Mouse (Mus musculus): ENCODE measurements around the gene Nme9. TPM values are rescaled to one million over a fixed set of nuclear protein-coding genes. Genes with fewer than 3 reads are reported as not detected.

Nme9 gene
- polyA plus RNA-seq (2017; shearing (Covaris generic)), result not detected

GRCm38 (mm10) chr9:99451161-99451560 is at the start of gene Nme9:
Gene Nme9, plus strand, starts transcription at chr9:99451475.

GRCm38 (mm10) chr9:99437031-99437764 is 14.1 kb upstream of the Nme9 start, which contains the start of gene Mras:
Gene Mras, minus strand, starts transcription at chr9:99437381.

Other genes with a start within 250 kb of the Nme9 start
- gene Faiml, start 214.2 kb upstream of the Nme9 start, polyA plus RNA-seq (2017; shearing (Covaris generic)), result not detected
- 13.6 TPM for gene Cep70, start 208.1 kb upstream of the Nme9 start, polyA plus RNA-seq (2017; shearing (Covaris generic))
- not detected for gene Esyt3, start 92.9 kb upstream of the Nme9 start, polyA plus RNA-seq (2017; shearing (Covaris generic))
- not detected for gene Mras, start 14.1 kb upstream of the Nme9 start, polyA plus RNA-seq (2017; shearing (Covaris generic))
- 40.0 TPM for gene Armc8, start 117.4 kb downstream of the Nme9 start, polyA plus RNA-seq (2017; shearing (Covaris generic))
- gene Dbr1, start 124.3 kb downstream of the Nme9 start, polyA plus RNA-seq (2017; shearing (Covaris generic)), result 59.5 TPM
- gene A4gnt, start 161.0 kb downstream of the Nme9 start, polyA plus RNA-seq (2017; shearing (Covaris generic)), result not detected
- gene Dzip1l, start 178.0 kb downstream of the Nme9 start, polyA plus RNA-seq (2017; shearing (Covaris generic)), result not detected